Mouse (Mus musculus): Measurements from ENCODE around the gene Timm44.

DNA sequence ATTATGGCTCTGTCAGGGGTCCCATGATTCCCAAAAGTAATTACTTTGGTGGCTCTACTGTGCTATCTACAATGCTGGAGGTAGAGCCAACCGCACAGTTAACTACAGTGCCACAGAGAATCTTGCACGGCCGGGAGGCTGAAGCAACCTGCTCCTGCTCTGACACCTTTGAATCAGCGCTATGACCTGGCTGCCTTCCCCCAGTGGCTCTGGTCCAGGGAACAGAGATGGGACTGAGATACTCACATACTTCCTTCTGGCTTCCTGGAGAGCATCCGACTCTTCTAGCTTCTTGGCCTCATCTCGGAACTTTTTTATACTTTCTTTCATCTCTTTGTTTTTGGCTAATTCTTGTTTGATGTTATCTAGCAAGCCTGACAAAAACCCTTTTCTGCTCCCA, 6.1 kb downstream of the Timm44 start:
- TF ChIP-seq POLR2A (IDR thresholded peaks at IDR 0.05; ENCODE audit: borderline replicate concordance, low read depth, low read length) (no peak), CTCF (IDR thresholded peaks at IDR 0.05; ENCODE audit: low read depth, low read length) (no peak)
